Mouse (Mus musculus) CH12.LX (cell line): ENCODE measurements around the gene Zfp408. TPM values are rescaled to one million over a fixed set of nuclear protein-coding genes. Genes with fewer than 3 reads are reported as not detected.

Experiments
- DNase-seq: peaks from one replicate; pipeline ENCODE4 v3.0.0-alpha.2; 2013; ENCODE audit errors: extremely low read depth
- H3K27ac ChIP-seq: 2 replicates; pipeline ENCODE4 v1.5.1; 2012; ENCODE audit warnings: low read depth, mild to moderate bottlenecking, control low read depth, moderate library complexity; ENCODE audit not compliant: insufficient read depth
- H3K27me3 ChIP-seq: replicated peaks from 2 replicates; pipeline ENCODE3; 2012; ENCODE audit warnings: inconsistent platforms
- H3K36me3 ChIP-seq, 2 experiments: replicated peaks in 1 of 2; 2 replicates each; pipeline versions ENCODE3 to v1.6.1; 2012; ENCODE audit warnings: inconsistent platforms in 1 of 2, low read length in 1 of 2, mild to moderate bottlenecking in 1 of 2, mixed read lengths in 1 of 2, moderate library complexity in 1 of 2; ENCODE audit not compliant: control insufficient read depth in 1 of 2, insufficient read depth in 1 of 2
- H3K4me1 ChIP-seq, 2 experiments: 2 replicates each; pipeline ENCODE4 v1.6.1; 2012; ENCODE audit warnings: inconsistent platforms in 1 of 2, moderate library complexity in 1 of 2; ENCODE audit not compliant: insufficient read depth in 2 of 2, control insufficient read depth in 1 of 2
- H3K4me2 ChIP-seq: 2 replicates; pipeline ENCODE4 v1.6.1; 2012; ENCODE audit warnings: low read depth, mild to moderate bottlenecking, control low read depth; ENCODE audit not compliant: poor library complexity, insufficient read depth, severe bottlenecking
- H3K4me3 ChIP-seq, 3 experiments: fragments of 150-350 bp in 1 of 3; sonication (generic) in 1 of 3; replicated peaks in 1 of 3; 2 replicates each; pipeline versions ENCODE3 to v1.5.1; 2011 to 2012; ENCODE audit warnings: low read depth in 2 of 3, low read length in 2 of 3, mild to moderate bottlenecking in 2 of 3, moderate library complexity in 2 of 3, control low read depth in 1 of 3, improper control_type of control experiment in 1 of 3, inconsistent platforms in 1 of 3, mixed read lengths in 1 of 3; ENCODE audit not compliant: poor library complexity in 1 of 3
- H3K79me2 ChIP-seq: replicated peaks from 2 replicates; pipeline ENCODE4 v1.6.1; 2012; ENCODE audit warnings: mild to moderate bottlenecking, moderate library complexity; ENCODE audit not compliant: control insufficient read depth, poor library complexity, insufficient read depth, severe bottlenecking; ENCODE audit errors: extremely low read depth
- H3K9ac ChIP-seq: 2 replicates; pipeline ENCODE4 v1.6.1; 2012; ENCODE audit warnings: low read depth, mild to moderate bottlenecking, control low read depth, moderate library complexity; ENCODE audit not compliant: insufficient read depth
- H3K9me3 ChIP-seq: replicated peaks from 2 replicates; pipeline ENCODE3; 2012; ENCODE audit warnings: low read length, inconsistent platforms, mixed read lengths
- BHLHE40 ChIP-seq: IDR thresholded peaks from 2 replicates; pipeline ENCODE4 v1.6.1; 2011; ENCODE audit warnings: mild to moderate bottlenecking, low read depth, low read length, improper control_type of control experiment
- CHD2 ChIP-seq: IDR thresholded peaks from 2 replicates; pipeline ENCODE4 v1.6.1; 2011; ENCODE audit warnings: low read length, improper control_type of control experiment
- ETS1 ChIP-seq: conservative IDR thresholded peaks from 2 replicates; pipeline ENCODE4 v1.6.1; 2012; ENCODE audit warnings: low read depth, mild to moderate bottlenecking, inconsistent platforms, low read length, improper control_type of control experiment, moderate library complexity
- IRF4 ChIP-seq: IDR thresholded peaks from 2 replicates; pipeline ENCODE4 v1.6.1; 2014; ENCODE audit warnings: low read depth, mild to moderate bottlenecking, inconsistent platforms, low read length, improper control_type of control experiment
- JUN ChIP-seq: IDR thresholded peaks from 2 replicates; pipeline ENCODE4 v1.6.1; 2011; ENCODE audit warnings: low read depth, mild to moderate bottlenecking, low read length, improper control_type of control experiment, moderate library complexity; ENCODE audit not compliant: insufficient read depth
- JUND ChIP-seq: conservative IDR thresholded peaks from 2 replicates; pipeline ENCODE4 v1.6.1; 2011; ENCODE audit warnings: low read depth, low read length, improper control_type of control experiment
- KAT2A ChIP-seq: IDR thresholded peaks from 2 replicates; pipeline ENCODE4 v1.6.1; 2012; ENCODE audit warnings: low read length, improper control_type of control experiment, inconsistent platforms; ENCODE audit not compliant: insufficient replicate concordance
- MAFK ChIP-seq: IDR thresholded peaks from 2 replicates; pipeline ENCODE4 v1.6.1; 2011; ENCODE audit warnings: low read length, improper control_type of control experiment; ENCODE audit not compliant: insufficient replicate concordance
- MAZ ChIP-seq: IDR thresholded peaks from 2 replicates; pipeline ENCODE4 v1.6.1; 2012; ENCODE audit warnings: low read depth, mild to moderate bottlenecking, inconsistent platforms, low read length, improper control_type of control experiment, moderate library complexity
- MXI1 ChIP-seq: IDR thresholded peaks from 2 replicates; pipeline ENCODE4 v1.6.1; 2011; ENCODE audit warnings: mild to moderate bottlenecking, low read depth, low read length, improper control_type of control experiment
- MYC ChIP-seq: IDR thresholded peaks from 2 replicates; pipeline ENCODE4 v1.6.1; 2011; ENCODE audit warnings: low read depth, mild to moderate bottlenecking, improper control_type of control experiment, low read length
- RCOR1 ChIP-seq: conservative IDR thresholded peaks from 2 replicates; pipeline ENCODE4 v1.6.1; 2012; ENCODE audit warnings: low read depth, mild to moderate bottlenecking, inconsistent platforms, low read length, improper control_type of control experiment
- TCF12 ChIP-seq: IDR thresholded peaks from 2 replicates; pipeline ENCODE4 v1.6.1; 2014; ENCODE audit warnings: low read depth, mild to moderate bottlenecking, inconsistent platforms, low read length, improper control_type of control experiment
- USF1 ChIP-seq: IDR thresholded peaks from 2 replicates; pipeline ENCODE4 v1.6.1; 2014; ENCODE audit warnings: low read depth, mild to moderate bottlenecking, inconsistent platforms, low read length, improper control_type of control experiment
- ZC3H11A ChIP-seq: IDR thresholded peaks from 2 replicates; pipeline ENCODE4 v1.6.1; 2012; ENCODE audit warnings: low read depth, mild to moderate bottlenecking, inconsistent platforms, low read length, improper control_type of control experiment
- dilution Hi-C: fragments of 300-500 bp; cut with MboI; formaldehyde crosslinking; loops from 2 replicates; pipeline ENCODE4 v1.14.3; 2020; ENCODE audit warnings: low sequenced_read_pairs; ENCODE audit not compliant: extremely low pct_unique_long_range_greater_than_20kb, extremely low pct_ligation_motif_present
- in situ Hi-C: fragments of 300-500 bp; cut with MboI; formaldehyde crosslinking; loops from 3 replicates; pipeline ENCODE4 v1.14.3; 2019; ENCODE audit warnings: low sequenced_read_pairs, low pct_ligation_motif_present, low pct_unique_long_range_greater_than_20kb, mixed read lengths
- polyA plus RNA-seq: library from polyadenylated mRNA; unstranded; fragments of >175 nt; gene quantifications from 2 replicates; pipeline ENCODE4 v1.2.1, GENCODE M21; 2012; ENCODE audit warnings: low read depth; ENCODE audit not compliant: insufficient read length
- total RNA-seq, 2 experiments: library from RNA; depleted of rRNA; stranded (reverse); fragments of 300-350 nt in 1 of 2; fragments of >200 nt in 1 of 2; gene quantifications; 2 replicates each; pipeline ENCODE4 v1.2.3; 2012 to 2014

The Zfp408 gene
- total and polyA plus RNA-seq, 3 experiments, result 8.1 to 16.0 (median 9.2) TPM

DNA sequence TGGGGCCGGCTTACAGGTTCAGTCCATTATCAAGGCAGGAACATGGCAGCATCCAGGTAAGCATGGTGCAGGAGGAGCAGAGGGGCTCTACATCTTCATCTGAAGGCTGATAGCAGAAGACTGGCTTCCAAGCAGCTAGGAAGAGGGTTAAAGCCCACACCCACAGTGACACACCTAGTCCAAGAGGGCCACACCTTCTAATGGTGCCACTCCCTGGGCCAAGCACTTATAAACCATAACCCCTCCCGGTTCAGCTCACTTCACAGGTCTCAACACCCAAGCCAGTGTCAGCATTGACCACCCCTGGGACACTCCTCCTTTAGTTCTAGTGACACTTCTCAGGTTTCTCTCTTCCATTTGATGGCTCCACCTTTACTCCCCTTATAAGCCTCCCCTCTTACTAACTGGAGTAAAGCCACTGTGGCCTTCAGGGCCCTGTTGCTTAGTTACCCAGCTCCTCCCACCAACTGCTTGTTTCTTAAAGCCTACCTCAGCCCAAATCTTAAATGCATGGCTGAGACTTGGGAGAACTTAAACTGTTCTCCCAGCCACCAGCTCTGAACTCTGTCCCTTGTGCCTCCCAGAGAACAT is 6.7 kb downstream of the Zfp408 start:
- dilution Hi-C loops, result no loop called here
- H3K79me2 ChIP-seq, result no peaks in the 10 kb centered on the region
- H3K9ac ChIP-seq, result no peak overlapping the region
- peaks cover 0 to 7% of the 10 kb centered on the region in 2 experiments; a peak in 2 of 4 replicates for H3K4me1 ChIP-seq
- H3K4me3 ChIP-seq, result no peak overlapping the region
- no peak for TF ChIP-seq TCF12
- TF ChIP-seq CHD2, result no peak
- TF ChIP-seq IRF4, result no peak
- TF ChIP-seq, all 38 proteins: peak for 0
- H3K4me2 ChIP-seq, result no peak overlapping the region
- DNase-seq, result no peak
- no peak overlapping the region for H3K27ac ChIP-seq
- peaks cover 46 to 60% of the 10 kb centered on the region in 2 experiments for H3K36me3 ChIP-seq
- H3K27me3 ChIP-seq, result no peaks in the 10 kb centered on the region
- in situ Hi-C loops, result no loop called here
- no peaks in the 10 kb centered on the region for H3K9me3 ChIP-seq

DNA sequence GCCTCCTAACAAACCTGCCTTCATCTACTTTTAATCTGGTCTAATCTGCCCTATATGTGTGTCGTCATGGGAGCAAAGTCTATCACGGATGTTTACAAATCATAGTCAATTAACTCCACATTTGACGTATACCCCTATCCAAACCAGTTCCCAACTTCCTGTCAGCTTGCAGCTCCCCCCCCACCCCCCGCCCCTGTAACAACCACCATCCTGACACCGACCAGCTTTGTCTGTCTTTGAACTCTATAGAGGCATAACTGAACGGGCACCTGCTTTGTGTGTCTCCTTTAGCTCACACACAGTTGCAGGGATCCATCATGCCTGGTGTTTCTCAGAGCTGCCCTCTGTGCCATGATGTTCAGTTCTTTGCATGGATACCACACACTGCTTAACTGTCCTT is 10.7 kb downstream of the Zfp408 start:
- in situ Hi-C loops, result no loop called here
- Histone ChIP-seq H3K27ac (no peak overlapping the region), H3K79me2 (no peaks in the 10 kb centered on the region), H3K4me3 (no peak overlapping the region), H3K27me3 (no peaks in the 10 kb centered on the region), H3K36me3 (peaks cover 6 to 21% of the 10 kb centered on the region in 2 experiments), H3K4me2 (no peak overlapping the region), H3K9me3 (no peaks in the 10 kb centered on the region), H3K4me1 (peaks cover 7 to 22% of the 10 kb centered on the region in 2 experiments; a peak in 3 of 4 replicates), H3K9ac (no peak overlapping the region)
- TF ChIP-seq JUND, result no peak
- TF ChIP-seq TCF12, result no peak
- no peak for TF ChIP-seq BHLHE40
- no peak for TF ChIP-seq RCOR1
- TF ChIP-seq MXI1, result no peak
- TF ChIP-seq JUN, result no peak
- no peak for TF ChIP-seq CHD2
- no peak for TF ChIP-seq MYC
- no peak for TF ChIP-seq USF1
- TF ChIP-seq ETS1, result no peak
- no peak for TF ChIP-seq MAZ
- TF ChIP-seq ZC3H11A, result no peak
- TF ChIP-seq MAFK, result no peak
- no peak for TF ChIP-seq KAT2A
- dilution Hi-C loops, result no loop called here
- DNase-seq, result no peak
